Mouse (Mus musculus): ENCODE results near the gene Ssrp1.

DNA sequence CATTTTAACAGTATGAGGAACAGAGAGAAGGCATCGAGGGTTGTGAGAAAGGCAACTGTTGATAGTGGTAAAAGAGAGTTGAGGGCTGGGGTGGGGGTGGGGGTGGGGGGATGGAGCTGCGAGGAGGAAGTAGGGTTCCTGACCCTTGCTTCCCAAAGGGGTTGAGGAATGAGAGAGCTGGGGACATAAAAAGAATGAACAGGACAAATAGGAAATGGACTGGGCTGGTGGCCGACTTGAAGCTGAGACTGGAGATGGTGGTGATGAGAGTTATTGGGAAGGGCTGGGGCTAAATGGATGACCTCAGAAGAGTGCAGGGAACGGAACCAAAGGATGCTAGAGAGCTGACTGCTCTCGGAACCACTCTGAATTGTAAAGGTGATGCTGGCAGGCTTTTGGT lies 19.7 kb downstream of the Ssrp1 start:
- TF ChIP-seq CTCF (conservative IDR thresholded peaks at IDR 0.05; ENCODE audit: low read length) (no peak), NANOG (IDR thresholded peaks at IDR 0.05; ENCODE audit: borderline replicate concordance, low read length) (no peak), POU5F1 (IDR thresholded peaks at IDR 0.05; ENCODE audit: borderline replicate concordance, low read length) (no peak)
